Mouse (Mus musculus) lung, embryonic 16.5 days (tissue): ENCODE data around the gene Etv2. TPM values are rescaled to one million over a fixed set of nuclear protein-coding genes. Genes with fewer than 3 reads are reported as not detected.

Source experiments
- ATAC-seq: fragments of 200-750 bp; cut with Nextera tagmentation; 2 replicates; pipeline ENCODE4 v1.8.0; 2017; ENCODE audit warnings: low read depth, mild to moderate bottlenecking, moderate library complexity
- H3K27ac ChIP-seq: fragments of 300-500 bp; sonication (generic); 2 replicates; pipeline ENCODE4 v1.5.1; 2014; ENCODE audit warnings: mild to moderate bottlenecking, control low read depth, low read length
- H3K27me3 ChIP-seq: fragments of 300-500 bp; sonication (generic); 2 replicates; pipeline ENCODE4 v1.6.1; 2014; ENCODE audit warnings: low read depth, low read length, mixed read lengths; ENCODE audit not compliant: control insufficient read depth, insufficient read depth
- H3K36me3 ChIP-seq: fragments of 300-500 bp; sonication (generic); 2 replicates; pipeline ENCODE4 v1.6.1; 2014; ENCODE audit warnings: low read length; ENCODE audit not compliant: control insufficient read depth, insufficient read depth
- H3K4me1 ChIP-seq: fragments of 300-500 bp; sonication (generic); replicated peaks from 2 replicates; pipeline ENCODE4 v1.6.1; 2014; ENCODE audit warnings: low read length, mixed read lengths; ENCODE audit not compliant: control insufficient read depth, insufficient read depth
- H3K4me2 ChIP-seq: fragments of 300-500 bp; sonication (generic); 2 replicates; pipeline ENCODE4 v1.6.1; 2014; ENCODE audit warnings: low read depth, low read length, control low read depth
- H3K4me3 ChIP-seq: fragments of 300-500 bp; sonication (generic); 2 replicates; pipeline ENCODE4 v1.5.1; 2014; ENCODE audit warnings: mild to moderate bottlenecking, low read length, control low read depth
- H3K9ac ChIP-seq: fragments of 300-500 bp; sonication (generic); 2 replicates; pipeline ENCODE4 v1.6.1; 2014; ENCODE audit warnings: low read length, control low read depth
- H3K9me3 ChIP-seq: fragments of 300-500 bp; sonication (generic); 2 replicates; pipeline ENCODE4 v1.6.1; 2016; ENCODE audit warnings: low read length; ENCODE audit not compliant: control insufficient read depth
- WGBS: fragments of 180-500 bp; shearing (Covaris S2); extraction: QIAGEN DNeasy Blood & Tissue Kit; methylation state at CpG from one replicate; pipeline ENCODE4 v1.1.7; 2014; 5-methylcytosine and 5-hydroxymethylcytosine counted together
- polyA plus RNA-seq: library from polyadenylated mRNA; unstranded; fragments of >200 nt; fragmentation: Nextera tagmentation; extraction: Ambion mirVana; gene quantifications from 2 replicates; pipeline ENCODE4 v1.2.1, GENCODE M21; 2015

Etv2 gene
- polyA plus RNA-seq, 1 experiment from 2014 or later, result not detected

- H3K4me3 ChIP-seq, result no peak overlapping the region
- H3K27ac ChIP-seq, result no peak overlapping the region
- H3K36me3 ChIP-seq, result no peaks in the 10 kb centered on the region
- no peaks in the 10 kb centered on the region for H3K27me3 ChIP-seq
- no peak for ATAC-seq
- 80% methylated on average over 8 of the region's 8 CpGs for WGBS
- H3K9ac ChIP-seq, result no peak overlapping the region
- H3K9me3 ChIP-seq, result no peaks in the 10 kb centered on the region
- H3K4me2 ChIP-seq, result no peak overlapping the region
- H3K4me1 ChIP-seq, result peaks cover 3% of the 10 kb centered on the region
Observed at GRCm38 (mm10) chr7:30604944-30605343, 30.7 kb downstream of the Etv2 start.

GRCm38 (mm10) chr7:30604424-30604823 is 31.2 kb downstream of the Etv2 start:
- Histone ChIP-seq H3K36me3 (no peaks in the 10 kb centered on the region), H3K27me3 (no peaks in the 10 kb centered on the region), H3K9ac (no peak overlapping the region), H3K27ac (0 out of 2 replicates have a peak overlapping the region, but pooled peaks have one; percentile 17), H3K4me2 (no peak overlapping the region), H3K4me1 (peaks cover 3% of the 10 kb centered on the region), H3K4me3 (no peak overlapping the region), H3K9me3 (no peaks in the 10 kb centered on the region)
- no peak for ATAC-seq
- WGBS, result 52% methylated on average over 8 of the region's 8 CpGs

GRCm38 (mm10) chr7:30602583-30602982 is 33.1 kb downstream of the Etv2 start:
- H3K4me3 ChIP-seq, result no peak overlapping the region
- no peak overlapping the region for H3K4me2 ChIP-seq
- H3K36me3 ChIP-seq, result no peaks in the 10 kb centered on the region
- H3K9ac ChIP-seq, result no peak overlapping the region
- WGBS, result 13% methylated on average over 3 of the region's 3 CpGs
- peaks cover 7% of the 10 kb centered on the region for H3K4me1 ChIP-seq
- H3K9me3 ChIP-seq, result no peaks in the 10 kb centered on the region
- peak overlapping the region; percentile 93 for H3K27ac ChIP-seq
- no peaks in the 10 kb centered on the region for H3K27me3 ChIP-seq
- ATAC-seq, result peak; percentile 77

- ATAC-seq, result peak; percentile 68
- peak overlapping the region; percentile 21 for H3K9ac ChIP-seq
Observed at GRCm38 (mm10) chr7:30600651-30601050, 35.0 kb downstream of the Etv2 start.

GRCm38 (mm10) chr7:30599933-30600353 is 35.7 kb downstream of the Etv2 start:
- H3K27me3 ChIP-seq, result no peaks in the 10 kb centered on the region
- H3K9ac ChIP-seq, result no peak overlapping the region
- peak overlapping the region; percentile 96 for H3K27ac ChIP-seq
- WGBS, result under 1% methylated on average over 16 of the region's 16 CpGs
- no peak overlapping the region for H3K4me3 ChIP-seq
- peak; percentile 90 for ATAC-seq
- H3K4me2 ChIP-seq, result peak overlapping the region; percentile 4
- no peaks in the 10 kb centered on the region for H3K36me3 ChIP-seq
- peaks cover 9% of the 10 kb centered on the region for H3K4me1 ChIP-seq
- no peaks in the 10 kb centered on the region for H3K9me3 ChIP-seq

More at GRCm38 (mm10) chr7:30600651-30601050, 35.0 kb downstream of the Etv2 start:
- H3K36me3 ChIP-seq, result no peaks in the 10 kb centered on the region
- WGBS, result 49% methylated on average over 7 of the region's 7 CpGs
- H3K27ac ChIP-seq, result peak overlapping the region; percentile 93
- no peaks in the 10 kb centered on the region for H3K9me3 ChIP-seq
- peaks cover 7% of the 10 kb centered on the region for H3K4me1 ChIP-seq
- no peak overlapping the region for H3K4me3 ChIP-seq
- no peaks in the 10 kb centered on the region for H3K27me3 ChIP-seq
- H3K4me2 ChIP-seq, result peak overlapping the region; percentile 4; the same call in 1 of the 2 replicates

- Histone ChIP-seq H3K36me3 (no peaks in the 10 kb centered on the region), H3K9ac (peak within 1 kb of the TSS; percentile 39; the same call in 1 of the 2 replicates), H3K4me1 (peaks cover 9% of the 10 kb centered on the region), H3K4me3 (peak within 1 kb of the TSS; percentile 12; the same call in 1 of the 2 replicates), H3K9me3 (no peaks in the 10 kb centered on the region), H3K4me2 (peak within 1 kb of the TSS; percentile 36), H3K27ac (peak within 1 kb of the TSS; percentile 96), H3K27me3 (no peaks in the 10 kb centered on the region)
- 92% methylated on average over 12 of the region's 12 CpGs for WGBS
- ATAC-seq, result no peak
Observed at GRCm38 (mm10) chr7:30598786-30599185, 36.9 kb downstream of the Etv2 start, which contains the start of gene Zbtb32. TSS of gene Zbtb32 (minus strand) at chr7:30598909.

GRCm38 (mm10) chr7:30596811-30597210 is 38.8 kb downstream of the Etv2 start:
- Histone ChIP-seq H3K27me3 (no peaks in the 10 kb centered on the region), H3K9ac (no peak overlapping the region), H3K36me3 (no peaks in the 10 kb centered on the region), H3K27ac (peak overlapping the region; percentile 82), H3K4me2 (no peak overlapping the region), H3K4me3 (no peak overlapping the region), H3K9me3 (no peaks in the 10 kb centered on the region), H3K4me1 (peaks cover 10% of the 10 kb centered on the region)
- 36% methylated on average over 5 of the region's 5 CpGs for WGBS
- ATAC-seq, result no peak

- peaks cover 10% of the 10 kb centered on the region for H3K4me1 ChIP-seq
- H3K4me3 ChIP-seq, result no peak overlapping the region
- H3K9ac ChIP-seq, result no peak overlapping the region
- H3K9me3 ChIP-seq, result no peaks in the 10 kb centered on the region
- H3K27ac ChIP-seq, result peak overlapping the region; percentile 82
- ATAC-seq, result no peak
- no peaks in the 10 kb centered on the region for H3K36me3 ChIP-seq
- H3K4me2 ChIP-seq, result no peak overlapping the region
- WGBS, result 62% methylated on average over 5 of the region's 5 CpGs
- no peaks in the 10 kb centered on the region for H3K27me3 ChIP-seq
Observed at GRCm38 (mm10) chr7:30596093-30596492, 39.6 kb downstream of the Etv2 start.

GRCm38 (mm10) chr7:30594510-30595024 is 41.1 kb downstream of the Etv2 start:
- ATAC-seq, result no peak
- WGBS, result 67% methylated on average over 4 of the region's 4 CpGs

More at GRCm38 (mm10) chr7:30594510-30595024, 41.1 kb downstream of the Etv2 start:
- Histone ChIP-seq H3K27me3 (no peaks in the 10 kb centered on the region), H3K4me1 (peaks cover 17% of the 10 kb centered on the region), H3K36me3 (no peaks in the 10 kb centered on the region), H3K9ac (no peak overlapping the region), H3K4me2 (no peak overlapping the region), H3K9me3 (no peaks in the 10 kb centered on the region), H3K4me3 (no peak overlapping the region), H3K27ac (no peak overlapping the region)
